Mouse (Mus musculus) MEL (cell line): ENCODE measurements around the gene Nr2f2. TPM values are rescaled to one million over a fixed set of nuclear protein-coding genes. Genes with fewer than 3 reads are reported as not detected.

Source experiments
- DNase-seq: peaks from one replicate; pipeline ENCODE4 v3.0.0; 2011; ENCODE audit warnings: low read depth, low spot score
- H3K27ac ChIP-seq: 2 replicates; pipeline ENCODE4 v1.5.1; 2012; ENCODE audit warnings: low read depth, mild to moderate bottlenecking, control low read depth, low read length, moderate library complexity; ENCODE audit not compliant: control insufficient read depth
- H3K27me3 ChIP-seq, 2 experiments: fragments of 150-350 bp in 1 of 2; sonication (generic) in 1 of 2; 2 replicates each; pipeline ENCODE4 v1.6.1; 2012; ENCODE audit warnings: low read length in 2 of 2, mild to moderate bottlenecking in 2 of 2, improper control_type of control experiment in 1 of 2, moderate library complexity in 1 of 2; ENCODE audit not compliant: insufficient read depth in 2 of 2, control insufficient read depth in 1 of 2
- H3K36me3 ChIP-seq, 2 experiments: 2 replicates each; pipeline ENCODE4 v1.6.1; 2012 to 2014; ENCODE audit warnings: low read length in 2 of 2, improper control_type of control experiment in 1 of 2, inconsistent platforms in 1 of 2, mild to moderate bottlenecking in 1 of 2; ENCODE audit not compliant: insufficient read depth in 2 of 2, control insufficient read depth in 1 of 2
- H3K4me1 ChIP-seq, 2 experiments: fragments of 150-350 bp in 1 of 2; sonication (generic) in 1 of 2; 2 replicates each; pipeline ENCODE4 v1.6.1; 2012; ENCODE audit warnings: low read length in 2 of 2, improper control_type of control experiment in 1 of 2, mild to moderate bottlenecking in 1 of 2; ENCODE audit not compliant: insufficient read depth in 2 of 2, control insufficient read depth in 1 of 2
- H3K4me3 ChIP-seq, 2 experiments: fragments of 150-350 bp in 1 of 2; sonication (generic) in 1 of 2; 2 replicates each; pipeline ENCODE4 v1.5.1; 2012; ENCODE audit warnings: low read depth in 2 of 2, low read length in 2 of 2, mild to moderate bottlenecking in 2 of 2, moderate library complexity in 2 of 2, control low read depth in 1 of 2, improper control_type of control experiment in 1 of 2; ENCODE audit not compliant: control insufficient read depth in 1 of 2, insufficient read depth in 1 of 2
- H3K79me2 ChIP-seq: 2 replicates; pipeline ENCODE4 v1.6.1; 2012; ENCODE audit warnings: mild to moderate bottlenecking, low read length, moderate library complexity; ENCODE audit not compliant: control insufficient read depth, poor library complexity, insufficient read depth
- H3K9ac ChIP-seq: 2 replicates; pipeline ENCODE4 v1.6.1; 2012; ENCODE audit warnings: low read depth, mild to moderate bottlenecking, control low read depth, low read length, moderate library complexity; ENCODE audit not compliant: control insufficient read depth, poor library complexity, severe bottlenecking
- H3K9me3 ChIP-seq: fragments of 150-350 bp; sonication (generic); replicated peaks from 2 replicates; pipeline ENCODE4 v1.6.1; 2012; ENCODE audit warnings: mild to moderate bottlenecking, low read length, improper control_type of control experiment, moderate library complexity; ENCODE audit not compliant: insufficient read depth
- BHLHE40 ChIP-seq: IDR thresholded peaks from 2 replicates; pipeline ENCODE4 v1.6.1; 2012; ENCODE audit warnings: low read depth, mild to moderate bottlenecking, inconsistent platforms, low read length, improper control_type of control experiment, borderline replicate concordance
- CTCF ChIP-seq, 3 experiments: IDR thresholded peaks in 2 of 3; conservative IDR thresholded peaks in 1 of 3; 2 replicates each; pipeline ENCODE4 v1.5.1; 2011 to 2012; ENCODE audit warnings: low read length in 3 of 3, low read depth in 2 of 3, mild to moderate bottlenecking in 2 of 3, improper control_type of control experiment in 1 of 3, inconsistent platforms in 1 of 3, mixed read lengths in 1 of 3, moderate library complexity in 1 of 3; ENCODE audit not compliant: control insufficient read depth in 1 of 3, insufficient read depth in 1 of 3, poor library complexity in 1 of 3, severe bottlenecking in 1 of 3
- E2F4 ChIP-seq: IDR thresholded peaks from 2 replicates; pipeline ENCODE4 v1.6.1; 2011; ENCODE audit warnings: low read depth, low read length, improper control_type of control experiment, borderline replicate concordance
- ELF1 ChIP-seq: IDR thresholded peaks from 2 replicates; pipeline ENCODE4 v1.6.1; 2014; ENCODE audit warnings: low read depth, mild to moderate bottlenecking, inconsistent platforms, low read length, improper control_type of control experiment, moderate library complexity
- GABPA ChIP-seq: IDR thresholded peaks from 2 replicates; pipeline ENCODE4 v1.6.1; 2012; ENCODE audit warnings: low read depth, mild to moderate bottlenecking, inconsistent platforms, low read length, improper control_type of control experiment, moderate library complexity
- JUND ChIP-seq: IDR thresholded peaks from 2 replicates; pipeline ENCODE4 v1.6.1; 2011; ENCODE audit warnings: low read depth, mild to moderate bottlenecking, improper control_type of control experiment, low read length
- MAFK ChIP-seq: IDR thresholded peaks from 2 replicates; pipeline ENCODE4 v1.6.1; 2011; ENCODE audit warnings: low read depth, mild to moderate bottlenecking, low read length, improper control_type of control experiment, borderline replicate concordance
- MAX ChIP-seq: IDR thresholded peaks from 2 replicates; pipeline ENCODE4 v1.6.1; 2011; ENCODE audit warnings: low read length, improper control_type of control experiment
- MAZ ChIP-seq: IDR thresholded peaks from 2 replicates; pipeline ENCODE4 v1.6.1; 2012; ENCODE audit warnings: low read depth, mild to moderate bottlenecking, inconsistent platforms, low read length, improper control_type of control experiment
- MEF2A ChIP-seq: IDR thresholded peaks from 2 replicates; pipeline ENCODE4 v1.6.1; 2014; ENCODE audit warnings: low read depth, mild to moderate bottlenecking, inconsistent platforms, low read length, improper control_type of control experiment; ENCODE audit not compliant: poor library complexity, insufficient replicate concordance, severe bottlenecking; ENCODE audit errors: extremely low read depth
- MXI1 ChIP-seq: IDR thresholded peaks from 2 replicates; pipeline ENCODE4 v1.6.1; 2011; ENCODE audit warnings: mild to moderate bottlenecking, low read depth, low read length, improper control_type of control experiment
- NELFE ChIP-seq: IDR thresholded peaks from 2 replicates; pipeline ENCODE4 v1.6.1; 2011; ENCODE audit warnings: low read depth, low read length, improper control_type of control experiment
- NRF1 ChIP-seq: IDR thresholded peaks from 2 replicates; pipeline ENCODE4 v1.6.1; 2014; ENCODE audit warnings: low read depth, mild to moderate bottlenecking, inconsistent platforms, low read length, improper control_type of control experiment, moderate library complexity; ENCODE audit not compliant: poor library complexity, insufficient read depth, severe bottlenecking
- POLR2AphosphoS2 ChIP-seq: IDR thresholded peaks from 2 replicates; pipeline ENCODE4 v1.6.1; 2011; ENCODE audit warnings: low read length, improper control_type of control experiment
- POLR2AphosphoS5 ChIP-seq: IDR thresholded peaks from 2 replicates; pipeline ENCODE4 v1.6.1; 2012; ENCODE audit warnings: low read depth, borderline replicate concordance, mild to moderate bottlenecking, inconsistent platforms, low read length, moderate library complexity, mixed read lengths
- UBTF ChIP-seq: IDR thresholded peaks from 2 replicates; pipeline ENCODE4 v1.6.1; 2012; ENCODE audit warnings: low read depth, mild to moderate bottlenecking, inconsistent platforms, low read length, improper control_type of control experiment, moderate library complexity, borderline replicate concordance; ENCODE audit not compliant: insufficient read depth
- USF1 ChIP-seq: IDR thresholded peaks from 2 replicates; pipeline ENCODE4 v1.6.1; 2014; ENCODE audit warnings: low read depth, mild to moderate bottlenecking, inconsistent platforms, low read length, improper control_type of control experiment, moderate library complexity
- ZKSCAN1 ChIP-seq: IDR thresholded peaks from 2 replicates; pipeline ENCODE4 v1.6.1; 2012; ENCODE audit warnings: low read depth, mild to moderate bottlenecking, inconsistent platforms, low read length, improper control_type of control experiment, moderate library complexity
- polyA plus RNA-seq, 2 experiments: library from polyadenylated mRNA; stranded (reverse) in 1 of 2; unstranded in 1 of 2; fragments of >175 nt in 1 of 2; fragments of >200 nt in 1 of 2; gene quantifications; 2 replicates each; pipeline versions ENCODE4 v1.2.1 to v1.2.4; 2012; ENCODE audit warnings: low replicate concordance in 2 of 2, low read depth in 1 of 2; ENCODE audit not compliant: insufficient read length in 2 of 2, insufficient read depth in 1 of 2, missing spikeins in 1 of 2
- total RNA-seq: library from RNA; depleted of rRNA; stranded (reverse); fragments of 300-350 nt; gene quantifications from 2 replicates; pipeline ENCODE4 v1.2.3, GENCODE M21; 2012

Nr2f2 gene
- total and polyA plus RNA-seq, 3 experiments = not detected

DNA sequence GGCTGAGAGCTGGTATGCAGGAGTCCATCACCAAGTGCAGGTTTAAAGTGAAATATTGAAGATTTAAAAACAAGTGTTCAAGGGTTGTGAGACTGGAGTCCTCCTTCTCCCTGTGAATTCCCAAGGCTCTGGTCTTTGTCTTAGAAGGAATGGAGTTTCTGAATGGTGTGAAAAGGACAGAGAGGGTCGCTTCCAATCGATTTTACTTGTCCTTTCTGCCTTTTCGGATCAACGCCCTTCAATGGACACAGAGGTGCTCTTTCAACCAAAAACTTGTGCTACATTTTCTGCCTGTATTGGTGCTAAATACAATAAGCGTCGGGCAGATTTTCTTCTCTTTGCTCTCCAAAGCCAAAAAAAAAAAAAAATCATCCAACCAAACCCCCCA, 1.7 kb upstream of the Nr2f2 start:
- no peaks in the 10 kb centered on the region for H3K27me3 ChIP-seq
- no peak for DNase-seq

DNA sequence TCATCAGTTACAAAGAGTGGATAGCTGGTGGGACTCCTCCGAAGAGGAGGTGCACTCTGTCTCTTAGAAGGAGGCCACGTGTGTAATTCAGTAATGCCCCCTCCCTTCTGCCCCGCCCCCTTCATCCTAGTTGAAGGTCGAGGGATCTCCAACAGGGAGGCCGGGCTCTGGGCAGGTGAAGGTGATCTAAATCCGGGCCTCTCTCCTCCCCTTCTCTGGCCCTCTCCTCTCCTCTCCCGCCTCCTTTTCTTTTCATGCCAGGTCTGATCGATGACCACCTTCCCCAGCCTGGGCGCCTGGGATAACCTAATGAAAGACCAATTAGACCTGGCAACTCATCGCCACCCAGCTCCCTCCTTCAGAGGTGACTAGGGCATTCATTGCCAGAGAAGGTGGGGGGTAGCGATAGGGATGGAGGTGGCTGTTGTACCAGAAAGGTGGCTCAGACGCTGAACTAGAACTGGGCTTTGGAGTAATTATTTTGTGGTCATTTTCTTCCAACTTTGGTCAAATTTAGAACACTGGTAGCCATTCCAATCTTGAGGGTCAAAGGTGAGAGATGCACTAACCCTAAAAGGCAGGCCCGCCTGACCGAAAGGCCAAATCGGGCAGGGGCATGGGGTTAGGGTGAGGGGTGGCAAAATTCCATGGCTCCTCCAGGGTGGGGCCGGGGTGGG, 1.2 kb upstream of the Nr2f2 start:
- TF ChIP-seq POLR2AphosphoS5 (no peak), BHLHE40 (no peak), USF1 (no peak), E2F4 (no peak), MXI1 (no peak), JUND (no peak), CTCF (IDR thresholded peaks at IDR 0.05 in 2 of 3, conservative IDR thresholded peaks at IDR 0.05 in 1 of 3; ENCODE audit: control insufficient read depth in 1 of 3, insufficient read depth in 1 of 3, low read depth in 2 of 3, low read length in 3 of 3, poor library complexity in 1 of 3, severe bottlenecking in 1 of 3) (no peak)
- TF ChIP-seq, all 39 proteins: peak for 0
- H3K36me3 ChIP-seq = no peaks in the 10 kb centered on the region
- H3K9me3 ChIP-seq = no peaks in the 10 kb centered on the region
- no peak overlapping the region for H3K4me3 ChIP-seq
- no peak overlapping the region for H3K27ac ChIP-seq
- DNase-seq = no peak
- H3K27me3 ChIP-seq = no peaks in the 10 kb centered on the region
- H3K4me1 ChIP-seq = no peaks in the 10 kb centered on the region
- no peaks in the 10 kb centered on the region for H3K79me2 ChIP-seq
- no peak overlapping the region for H3K9ac ChIP-seq

More for the DNA sequence above, 1.7 kb upstream of the Nr2f2 start:
- Histone ChIP-seq H3K27ac (no peak overlapping the region), H3K4me3 (no peak overlapping the region), H3K36me3 (no peaks in the 10 kb centered on the region), H3K9me3 (no peaks in the 10 kb centered on the region), H3K4me1 (no peaks in the 10 kb centered on the region), H3K9ac (no peak overlapping the region), H3K79me2 (no peaks in the 10 kb centered on the region)
- TF ChIP-seq MAFK (no peak), MAX (no peak), GABPA (no peak), NRF1 (no peak), POLR2AphosphoS2 (no peak), POLR2AphosphoS5 (no peak), MAZ (no peak), UBTF (no peak), JUND (no peak), MXI1 (no peak), ELF1 (no peak), NELFE (no peak), ZKSCAN1 (no peak), MEF2A (no peak)
